In the genomic region with DNA sequence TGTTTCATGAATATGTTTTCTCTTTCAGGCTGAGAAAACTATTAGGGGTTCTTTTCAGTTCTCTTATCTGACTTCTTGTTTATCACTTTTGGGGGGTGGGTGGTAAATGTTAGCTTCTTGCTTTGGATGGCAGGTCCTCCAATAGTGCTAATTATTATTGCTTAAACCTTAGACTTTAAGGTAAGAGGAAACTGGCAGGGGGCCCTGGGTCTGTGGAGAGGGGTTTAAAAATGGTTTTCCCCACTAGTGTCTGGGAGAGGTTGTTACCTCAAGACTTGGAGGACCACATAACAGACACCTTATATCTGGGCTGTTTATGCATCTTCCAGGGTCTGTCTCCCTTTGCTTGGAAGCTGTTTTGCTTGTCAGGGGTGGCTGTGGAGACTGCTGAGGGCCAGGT, we compare ENCODE assay signal across 9 mouse cellular contexts. TPM values are rescaled to one million over a fixed set of nuclear protein-coding genes. Genes with fewer than 3 reads are reported as not detected.
DNase-seq lines count a peak whose midpoint lies in the region; ATAC-seq and TF ChIP-seq lines count a peak whose summit lies in the region.
"Had no signal": no experiment of that assay in that cellular context is flagged by ENCODE, and none has a peak within 500 bp of the region (broad histone marks: within the 10 kb centered on the region; RNA-seq: fewer than 3 reads in every experiment).

No protein-coding gene starts in this region.

- peak overlapping the region; percentile 99; the same call in 1 of the 2 replicates for H3K9ac ChIP-seq in embryonic facial prominence, embryonic 12.5 days
- peak overlapping the region; percentile 11; the same call in 1 of the 2 replicates for H3K9ac ChIP-seq in hindbrain, embryonic 16.5 days (ENCODE audit: low read depth, low read length)
- H3K9ac ChIP-seq in midbrain, embryonic 15.5 days, result peak overlapping the region; percentile 2; the same call in 1 of the 2 replicates

- no peaks in the 10 kb centered on the region for H3K36me3 ChIP-seq in kidney, adult 2 months (ENCODE audit: control insufficient read depth, insufficient read depth, low read length)
- H3K36me3 ChIP-seq in embryonic facial prominence, embryonic 12.5 days, result peaks cover 16% of the 10 kb centered on the region
- peaks cover 4% of the 10 kb centered on the region; the same call in 1 of the 2 replicates for H3K36me3 ChIP-seq in hindbrain, embryonic 16.5 days (ENCODE audit: control insufficient read depth, insufficient read depth, low read length)
- 0 out of 2 replicates have a peak, but pooled peaks cover 4% of the 10 kb centered on the region for H3K36me3 ChIP-seq in midbrain, embryonic 15.5 days (replicated peaks)

- no peaks in the 10 kb centered on the region for H3K9me3 ChIP-seq in embryonic facial prominence, embryonic 12.5 days
- no peaks in the 10 kb centered on the region for H3K9me3 ChIP-seq in hindbrain, embryonic 16.5 days (ENCODE audit: control insufficient read depth, low read length)
- no peaks in the 10 kb centered on the region for H3K9me3 ChIP-seq in midbrain, embryonic 15.5 days

- H3K4me1 ChIP-seq in kidney, adult 2 months (ENCODE audit: control insufficient read depth, insufficient read depth, low read length), result peaks cover 18% of the 10 kb centered on the region; the same call in 1 of the 2 replicates
- peaks cover 43% of the 10 kb centered on the region for H3K4me1 ChIP-seq in embryonic facial prominence, embryonic 12.5 days
- H3K4me1 ChIP-seq in hindbrain, embryonic 16.5 days (ENCODE audit: control insufficient read depth, insufficient read depth, low read depth, low read length), result peaks cover 35% of the 10 kb centered on the region
- peaks cover 42% of the 10 kb centered on the region for H3K4me1 ChIP-seq in midbrain, embryonic 15.5 days

- DNase-seq in kidney, adult 2 months, result no peak
- DNase-seq in kidney, adult 8-10 months, result no peak
- no peak for DNase-seq in right cerebral cortex, adult 2 months (ENCODE audit: low spot score in 2 of 2)
- no peak for DNase-seq in cerebellum, postnatal 36 days
- no peak for DNase-seq in right cerebral cortex, postnatal 10 days (ENCODE audit: low spot score in 2 of 2)

- peak overlapping the region; percentile 80 for H3K4me2 ChIP-seq in embryonic facial prominence, embryonic 12.5 days (replicated peaks)
- peak overlapping the region; percentile 95 for H3K4me2 ChIP-seq in hindbrain, embryonic 16.5 days (ENCODE audit: low read length)
- H3K4me2 ChIP-seq in midbrain, embryonic 15.5 days, result peak overlapping the region; percentile 90

- TF ChIP-seq POLR2A in kidney, adult 2 months (IDR thresholded peaks at IDR 0.05; ENCODE audit: low read depth, low read length), result no peak

- H3K27ac ChIP-seq in kidney, adult 2 months (ENCODE audit: insufficient read depth, low read depth, low read length), result 0 out of 2 replicates have a peak overlapping the region, but pooled peaks have one; percentile 11
- no peak overlapping the region for H3K27ac ChIP-seq in embryonic facial prominence, embryonic 12.5 days
- no peak overlapping the region for H3K27ac ChIP-seq in hindbrain, embryonic 16.5 days (ENCODE audit: low read depth, low read length)
- H3K27ac ChIP-seq in midbrain, embryonic 15.5 days, result no peak overlapping the region

- ATAC-seq in embryonic facial prominence, embryonic 12.5 days (ENCODE audit: insufficient number of reproducible peaks, insufficient read depth, low FRiP score, low TSS enrichment), result no peak
- no peak for ATAC-seq in hindbrain, embryonic 16.5 days
- ATAC-seq in midbrain, embryonic 15.5 days (replicated peaks), result no peak

- no peak for TF ChIP-seq CTCF in kidney, adult 2 months (conservative IDR thresholded peaks at IDR 0.05; ENCODE audit: insufficient read depth, insufficient read length, low read depth, low read length)

- H3K27me3 ChIP-seq in kidney, adult 2 months (replicated peaks; ENCODE audit: control insufficient read depth, insufficient read depth, low read length), result no peaks in the 10 kb centered on the region
- H3K27me3 ChIP-seq in embryonic facial prominence, embryonic 12.5 days, result no peaks in the 10 kb centered on the region
- H3K27me3 ChIP-seq in hindbrain, embryonic 16.5 days (replicated peaks; ENCODE audit: control insufficient read depth, insufficient read depth, low read length), result no peaks in the 10 kb centered on the region
- H3K27me3 ChIP-seq in midbrain, embryonic 15.5 days (replicated peaks), result no peaks in the 10 kb centered on the region

- no peak overlapping the region for H3K4me3 ChIP-seq in kidney, adult 2 months (ENCODE audit: insufficient read depth, low read depth, low read length)
- H3K4me3 ChIP-seq in embryonic facial prominence, embryonic 12.5 days, result peak overlapping the region; percentile 74
- H3K4me3 ChIP-seq in hindbrain, embryonic 16.5 days (ENCODE audit: low read length), result no peak overlapping the region
- peak overlapping the region; percentile 88; the same call in 1 of the 2 replicates for H3K4me3 ChIP-seq in midbrain, embryonic 15.5 days

RNA-seq across cellular contexts. Expression of a gene that starts 2.6 kb away (rescaled TPM):
- 35.7 and 44.9 TPM in 2 replicates for polyA plus RNA-seq in kidney, adult 2 months (2012; rRNA removed)
- polyA plus RNA-seq in embryonic facial prominence, embryonic 12.5 days (2016; fragmentation: Nextera tagmentation; extraction: Ambion mirVana), result 46.0 and 55.6 TPM in 2 replicates
- 49.9 and 54.9 TPM in 2 replicates for polyA plus RNA-seq in hindbrain, embryonic 16.5 days (2015; fragmentation: Nextera tagmentation; extraction: Ambion mirVana)
- 54.6 and 61.9 TPM in 2 replicates for polyA plus RNA-seq in midbrain, embryonic 15.5 days (2015; fragmentation: Nextera tagmentation; extraction: Ambion mirVana)

RNA-seq across cellular contexts. Expression of a gene that starts 7.4 kb away (rescaled TPM):
- polyA plus RNA-seq in kidney, adult 2 months (2012; rRNA removed), result 13.4 and 17.9 TPM in 2 replicates
- polyA plus RNA-seq in embryonic facial prominence, embryonic 12.5 days (2016; fragmentation: Nextera tagmentation; extraction: Ambion mirVana), result not detected in 2 replicates
- 0.25 and 0.40 TPM in 2 replicates for polyA plus RNA-seq in hindbrain, embryonic 16.5 days (2015; fragmentation: Nextera tagmentation; extraction: Ambion mirVana)
- 0.36 and 0.41 TPM in 2 replicates for polyA plus RNA-seq in midbrain, embryonic 15.5 days (2015; fragmentation: Nextera tagmentation; extraction: Ambion mirVana)
- polyA plus RNA-seq: limb, embryonic 11.5 days had no signal

RNA-seq across cellular contexts. Expression of a gene that starts 44.6 kb away (rescaled TPM):
- 4.3 and 4.6 TPM in 2 replicates for polyA plus RNA-seq in kidney, adult 2 months (2012; rRNA removed)
- polyA plus RNA-seq in embryonic facial prominence, embryonic 12.5 days (2016; fragmentation: Nextera tagmentation; extraction: Ambion mirVana), result 17.4 and 17.5 TPM in 2 replicates
- 44.9 and 57.8 TPM in 2 replicates for polyA plus RNA-seq in hindbrain, embryonic 16.5 days (2015; fragmentation: Nextera tagmentation; extraction: Ambion mirVana)
- 55.5 and 58.3 TPM in 2 replicates for polyA plus RNA-seq in midbrain, embryonic 15.5 days (2015; fragmentation: Nextera tagmentation; extraction: Ambion mirVana)

Comparison
In these comparisons a context has a peak if more than half of its experiments do, and no peak if none do; other contexts are left out.
1. H3K4me3 ChIP-seq: peak in embryonic facial prominence, embryonic 12.5 days (single experiment) and midbrain, embryonic 15.5 days (single experiment); none in kidney, adult 2 months (single experiment) and hindbrain, embryonic 16.5 days (single experiment).
2. H3K9ac ChIP-seq: peak in every context shown above with its lines; median percentile 99 in embryonic facial prominence, embryonic 12.5 days; 11 in hindbrain, embryonic 16.5 days; 2 in midbrain, embryonic 15.5 days.
3. RNA of a gene that starts 7.4 kb away (polyA plus RNA-seq): 13.4 to 17.9 TPM in kidney, adult 2 months; 0.36 to 0.41 TPM in midbrain, embryonic 15.5 days, 0.25 to 0.40 TPM in hindbrain, embryonic 16.5 days and not detected in embryonic facial prominence, embryonic 12.5 days; every median in the first group is over 10 times any median in the second.
4. Peak in every context shown above with its lines, with median percentiles within 50 percentile points of each other: H3K4me2 ChIP-seq.